Comparison of ENCODE assay signal across 23 mouse cellular contexts in genomic region chr1:148904067-148904466, GRCm38 (mm10).
DNase-seq lines count a peak whose midpoint lies in the region; ATAC-seq and TF ChIP-seq lines count a peak whose summit lies in the region.
"Had no signal": no experiment of that assay in that cellular context is flagged by ENCODE, and none has a peak within 500 bp of the region (broad histone marks: within the 10 kb centered on the region; RNA-seq: fewer than 3 reads in every experiment).

No protein-coding gene starts in this region.

- TF ChIP-seq EP300 in MEL (IDR thresholded peaks at IDR 0.05; ENCODE audit: low read depth in 1 of 2, low read length in 2 of 2) = no peak

- no peaks in the 10 kb centered on the region for H3K36me3 ChIP-seq in MEL (ENCODE audit: control insufficient read depth in 1 of 2, insufficient read depth in 2 of 2, low read length in 2 of 2)
- no peaks in the 10 kb centered on the region for H3K36me3 ChIP-seq in macrophage (ENCODE audit: inconsistent target)
- H3K36me3 ChIP-seq: forebrain, embryonic 10.5 days; heart, embryonic 13.5 days had no signal

- H3K4me3 ChIP-seq in MEL (ENCODE audit: control insufficient read depth in 1 of 2, insufficient read depth in 1 of 2, low read depth in 2 of 2, low read length in 2 of 2) (no peak overlapping the region), macrophage (ENCODE audit: inconsistent target) (no peak overlapping the region)
- H3K4me3 ChIP-seq: forebrain, embryonic 10.5 days; forebrain, embryonic 13.5 days; heart, embryonic 13.5 days had no signal

- no peak for TF ChIP-seq CTCF in MEL (IDR thresholded peaks at IDR 0.05 in 2 of 3, conservative IDR thresholded peaks at IDR 0.05 in 1 of 3; ENCODE audit: control insufficient read depth in 1 of 3, insufficient read depth in 1 of 3, low read depth in 2 of 3, low read length in 3 of 3, poor library complexity in 1 of 3, severe bottlenecking in 1 of 3)

- no peaks in the 10 kb centered on the region for H3K9me3 ChIP-seq in MEL (replicated peaks; ENCODE audit: insufficient read depth, low read length)
- H3K9me3 ChIP-seq: forebrain, embryonic 10.5 days; forebrain, embryonic 13.5 days; heart, embryonic 13.5 days had no signal

- H3K4me1 ChIP-seq in MEL (ENCODE audit: control insufficient read depth in 1 of 2, insufficient read depth in 2 of 2, low read length in 2 of 2) = peaks cover 0 to 6% of the 10 kb centered on the region in 2 experiments; a peak in 1 of 4 replicates
- H3K4me1 ChIP-seq: forebrain, embryonic 10.5 days; forebrain, embryonic 13.5 days; heart, embryonic 13.5 days had no signal

- H3K27ac ChIP-seq in MEL (ENCODE audit: control insufficient read depth, low read depth, low read length) (no peak overlapping the region), macrophage (peak overlapping the region; percentile 95)
- H3K27ac ChIP-seq: forebrain, embryonic 10.5 days; forebrain, embryonic 13.5 days; heart, embryonic 13.5 days; hindbrain, embryonic 14.5 days; hindbrain, postnatal 0 days had no signal

- peak; percentile 70; the same call in 1 of the 2 replicates for ATAC-seq in monocyte, adult 5-6 weeks (replicated peaks; ENCODE audit: insufficient number of reproducible peaks, low FRiP score, low TSS enrichment, poor library complexity, severe bottlenecking)
- ATAC-seq: forebrain, embryonic 13.5 days; forebrain, embryonic 16.5 days; hindbrain, postnatal 0 days; inflammation-experienced regulatory T-cells, adult 6 months; Patski had no signal

- TF ChIP-seq RAD21 in MEL (IDR thresholded peaks at IDR 0.05; ENCODE audit: low read depth, low read length) = no peak

- no peak for TF ChIP-seq POLR2A in MEL (IDR thresholded peaks at IDR 0.05; ENCODE audit: control insufficient read depth in 1 of 2, insufficient read depth in 1 of 2, low read depth in 1 of 2, low read length in 2 of 2, poor library complexity in 1 of 2)

- no peak overlapping the region for H3K9ac ChIP-seq in MEL (ENCODE audit: control insufficient read depth, low read depth, low read length, poor library complexity, severe bottlenecking)
- H3K9ac ChIP-seq: forebrain, embryonic 13.5 days; heart, embryonic 13.5 days; hindbrain, embryonic 14.5 days had no signal

- peak; percentile 62 for DNase-seq in 416B (ENCODE audit: low read depth)
- peak; percentile 31 for DNase-seq in MEL (ENCODE audit: low read depth, low spot score)
- DNase-seq in gastrocnemius, postnatal 10 days = no peak
- no peak for DNase-seq in cerebellum, adult 8-10 months
- DNase-seq: adrenal gland, postnatal 10 days; adrenal gland, postnatal 36 days; cerebellum, adult 18-20 months; cerebellum, adult 9-11 months; cerebellum, postnatal 36 days; gastrocnemius, postnatal 14 days; heart, adult 18-20 months; heart, postnatal 14 days; heart, postnatal 4 days had no signal

- no peaks in the 10 kb centered on the region for H3K27me3 ChIP-seq in MEL (ENCODE audit: control insufficient read depth in 1 of 2, insufficient read depth in 2 of 2, low read length in 2 of 2)
- H3K27me3 ChIP-seq: forebrain, embryonic 13.5 days; heart, embryonic 13.5 days; Patski had no signal

- H3K79me2 ChIP-seq in MEL (ENCODE audit: control insufficient read depth, insufficient read depth, low read length, poor library complexity) = no peaks in the 10 kb centered on the region
- H3K79me2 ChIP-seq in macrophage (ENCODE audit: inconsistent target) = no peaks in the 10 kb centered on the region

TF ChIP-seq in MEL, 35 proteins besides CTCF, POLR2A, EP300 and RAD21:
- TF ChIP-seq NELFE (IDR thresholded peaks at IDR 0.05; ENCODE audit: low read depth, low read length) (no peak), USF1 (IDR thresholded peaks at IDR 0.05; ENCODE audit: low read depth, low read length) (no peak; the same call in 1 of the 2 replicates), RCOR1 (IDR thresholded peaks at IDR 0.05; ENCODE audit: low read depth, low read length) (no peak), UBTF (IDR thresholded peaks at IDR 0.05; ENCODE audit: borderline replicate concordance, insufficient read depth, low read depth, low read length) (no peak), TAL1 (IDR thresholded peaks at IDR 0.05; ENCODE audit: low read length) (no peak), MYB (IDR thresholded peaks at IDR 0.05; ENCODE audit: low read depth, low read length) (no peak), MAFK (IDR thresholded peaks at IDR 0.05; ENCODE audit: borderline replicate concordance, low read depth, low read length) (no peak), POLR2AphosphoS5 (IDR thresholded peaks at IDR 0.05; ENCODE audit: borderline replicate concordance, low read depth, low read length) (no peak), SMC3 (IDR thresholded peaks at IDR 0.05; ENCODE audit: low read depth, low read length) (no peak), ZNF384 (IDR thresholded peaks at IDR 0.05; ENCODE audit: low read depth, low read length) (no peak), HCFC1 (IDR thresholded peaks at IDR 0.05; ENCODE audit: low read depth, low read length) (no peak), TBP (IDR thresholded peaks at IDR 0.05; ENCODE audit: low read depth, low read length) (no peak), SIN3A (IDR thresholded peaks at IDR 0.05; ENCODE audit: low read length) (no peak), GABPA (IDR thresholded peaks at IDR 0.05; ENCODE audit: low read depth, low read length) (no peak), USF2 (IDR thresholded peaks at IDR 0.05; ENCODE audit: borderline replicate concordance in 1 of 2, insufficient read depth in 1 of 2, low read depth in 1 of 2, low read length in 2 of 2) (no peak), ETS1 (IDR thresholded peaks at IDR 0.05; ENCODE audit: low read depth, low read length) (no peak), JUND (IDR thresholded peaks at IDR 0.05; ENCODE audit: low read depth, low read length) (no peak)

Comparison
In these comparisons a context has a peak if more than half of its experiments do, and no peak if none do; other contexts are left out.
1. DNase-seq: peak in 416B (single experiment) and MEL (single experiment); none in gastrocnemius, postnatal 10 days (single experiment) and cerebellum, adult 8-10 months (single experiment).